Mouse (Mus musculus): ENCODE data around the gene Sycp2l.

The Sycp2l gene

DNA sequence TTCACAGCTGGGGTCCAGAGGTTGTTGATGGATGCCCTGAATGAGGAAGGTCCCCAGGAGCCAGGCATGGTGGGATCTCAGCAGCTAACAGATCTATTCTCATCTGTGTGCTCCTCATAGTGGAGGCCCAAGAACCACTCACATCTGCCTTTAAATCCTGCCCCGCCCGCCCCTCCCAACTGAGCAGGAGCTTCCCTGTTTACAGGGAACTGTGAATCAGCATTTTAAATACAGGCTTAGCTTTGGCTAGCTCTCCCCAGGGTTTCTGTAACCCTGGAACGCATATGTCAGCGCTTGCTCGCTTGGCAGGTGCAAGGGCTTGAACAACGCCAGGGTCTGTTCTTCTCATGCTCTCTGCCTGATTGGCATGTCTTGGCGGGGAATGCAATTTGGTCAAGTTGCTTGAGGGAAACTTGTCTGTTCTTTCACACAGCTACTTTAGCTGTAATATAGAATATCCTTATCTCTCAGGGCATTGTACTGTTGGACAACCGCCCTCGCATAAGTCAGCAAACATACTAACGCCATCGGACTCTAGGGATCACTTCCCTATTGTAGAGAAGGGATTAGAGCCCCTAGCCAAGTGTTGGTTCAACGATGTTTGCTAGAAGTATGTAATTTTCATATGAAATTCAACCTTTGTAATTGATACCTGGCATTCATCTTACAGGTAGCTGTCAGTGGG, 10.1 kb upstream of the Sycp2l start:
- TF ChIP-seq GATA4 (IDR thresholded peaks at IDR 0.05; ENCODE audit: insufficient replicate concordance, low read length) = no peak

DNA sequence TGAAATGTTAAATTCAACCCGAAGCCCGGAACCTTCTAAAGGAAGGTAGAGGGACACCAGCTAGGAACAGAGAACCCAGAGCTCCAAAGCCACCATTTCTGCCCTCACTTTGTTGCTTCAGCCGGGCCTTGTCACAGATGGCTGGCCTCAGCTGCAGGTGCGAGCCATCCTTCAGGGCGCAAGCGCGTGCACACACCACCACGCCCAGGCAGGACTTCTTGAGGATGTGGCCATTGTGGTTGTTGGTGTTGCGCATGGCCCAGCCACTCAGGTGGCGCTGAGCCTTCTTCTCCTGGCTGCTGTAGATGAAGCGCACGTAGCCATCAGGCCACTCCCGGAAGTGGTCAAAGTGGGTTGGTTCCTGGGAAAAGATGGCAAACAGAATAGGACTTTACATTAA, 8.6 kb upstream of the Sycp2l start:
- no peak for TF ChIP-seq GATA4 (IDR thresholded peaks at IDR 0.05; ENCODE audit: insufficient replicate concordance, low read length)

DNA sequence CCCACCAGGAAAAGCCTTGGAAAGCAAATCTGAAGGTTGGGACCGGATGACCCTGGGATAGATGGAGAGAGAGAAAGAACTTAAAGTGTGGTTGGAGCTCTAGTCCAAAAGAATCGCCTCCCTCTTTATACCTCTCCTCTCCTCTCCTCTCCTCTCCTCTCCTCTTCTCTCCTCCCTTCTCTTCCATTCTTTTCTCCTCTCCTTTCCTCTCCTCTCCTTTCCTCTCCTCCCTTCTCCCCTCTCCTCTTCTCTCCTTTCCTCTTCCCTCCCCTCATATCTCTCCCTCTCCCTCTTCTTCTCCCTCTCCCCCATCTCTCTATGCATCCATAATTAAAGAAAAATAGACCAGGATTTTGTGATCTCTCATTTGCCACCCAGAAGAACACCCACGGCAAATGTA, 3.2 kb upstream of the Sycp2l start, which contains the start of gene Gcm2:
Gene Gcm2, minus strand, starts transcription at position 101 of the 400 bp plus-strand sequence.
- no peak for TF ChIP-seq GATA4 (IDR thresholded peaks at IDR 0.05; ENCODE audit: insufficient replicate concordance, low read length)

DNA sequence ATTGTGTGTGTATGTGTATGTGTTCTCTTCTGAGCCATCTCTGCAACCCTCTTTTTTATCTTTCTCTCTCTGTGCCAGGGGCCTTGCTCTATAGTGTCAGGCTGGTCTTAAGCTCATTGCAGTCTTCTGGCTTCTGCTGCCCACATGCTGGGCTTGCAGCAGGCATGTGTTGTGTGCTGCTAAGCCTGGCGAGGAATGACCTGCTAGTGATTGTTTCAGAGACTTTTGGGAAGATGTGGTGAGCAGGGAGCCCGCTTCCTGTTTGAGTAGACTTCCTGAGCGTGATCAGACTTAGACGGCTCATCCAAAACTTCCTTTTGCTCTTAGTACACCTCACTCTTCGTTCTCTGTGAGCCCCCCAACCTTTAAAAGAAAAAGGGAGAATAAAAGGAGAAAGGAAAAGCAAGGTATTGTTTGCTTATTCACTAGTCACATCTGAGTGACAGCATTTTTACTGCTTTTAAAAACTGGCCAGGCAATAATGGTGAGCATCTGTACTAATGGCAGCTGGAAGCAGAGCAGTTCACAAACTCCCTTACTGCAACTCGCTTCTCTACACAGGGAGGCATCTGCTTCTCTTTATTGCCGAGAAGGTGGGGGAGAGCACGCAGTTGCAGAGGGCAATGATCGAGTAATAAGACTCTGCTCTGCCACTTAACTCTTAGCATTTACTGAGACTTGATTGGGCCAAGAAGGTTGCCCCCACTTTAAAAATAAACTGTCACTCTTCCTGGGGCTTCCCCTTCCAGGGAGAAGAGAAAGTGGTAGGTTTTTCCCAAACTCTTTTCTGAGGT, 5.2 kb downstream of the Sycp2l start:
- no peak for TF ChIP-seq GATA4 (IDR thresholded peaks at IDR 0.05; ENCODE audit: insufficient replicate concordance, low read length)

DNA sequence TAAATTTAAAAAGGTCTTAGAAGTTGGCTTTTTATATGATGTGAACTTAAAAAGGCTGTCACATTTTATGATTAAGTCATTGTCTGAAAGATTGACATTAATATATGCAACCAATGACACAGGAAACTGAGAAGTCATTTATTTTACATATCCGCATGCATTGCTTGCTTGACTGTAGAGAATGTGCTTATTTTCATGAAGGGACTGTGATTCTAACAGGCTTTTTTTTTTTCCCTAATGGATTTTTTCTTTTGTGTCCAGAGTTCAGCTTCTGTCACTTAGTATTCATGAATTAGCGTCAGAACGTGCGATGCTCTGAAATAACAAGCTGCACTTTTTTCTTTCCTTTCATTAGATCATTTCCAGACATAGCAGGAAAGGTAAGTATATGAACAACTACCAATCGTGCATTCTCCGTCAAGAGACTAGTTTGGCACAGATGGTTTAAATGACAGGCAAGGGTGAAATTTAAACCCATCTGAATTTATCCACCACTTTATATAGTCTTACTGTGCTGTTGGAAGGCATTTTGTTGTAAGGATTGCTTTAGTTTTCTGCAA, 9.6 kb downstream of the Sycp2l start:
- no peak for TF ChIP-seq GATA4 (IDR thresholded peaks at IDR 0.05; ENCODE audit: insufficient replicate concordance, low read length)

DNA sequence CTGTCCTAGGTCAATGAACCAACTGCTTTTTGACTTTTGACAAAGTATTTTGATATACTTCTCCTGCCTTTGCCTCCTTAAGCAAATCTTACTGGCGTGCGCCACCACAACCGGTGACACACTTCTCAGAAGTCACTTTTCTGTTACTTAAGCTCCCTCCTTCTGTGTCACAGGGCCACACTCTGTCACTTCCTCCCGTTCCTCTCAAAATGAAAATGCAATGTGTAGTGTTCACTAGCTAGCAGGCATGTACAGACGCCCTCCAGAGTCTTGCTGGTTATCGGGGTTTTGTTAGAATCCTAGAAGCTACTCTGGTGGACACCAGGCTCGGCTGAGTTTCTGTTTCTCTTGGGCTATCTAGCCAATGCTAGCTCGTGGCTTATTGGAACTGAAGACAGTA, 14.2 kb downstream of the Sycp2l start:
- TF ChIP-seq GATA4 (IDR thresholded peaks at IDR 0.05; ENCODE audit: insufficient replicate concordance, low read length) = no peak

DNA sequence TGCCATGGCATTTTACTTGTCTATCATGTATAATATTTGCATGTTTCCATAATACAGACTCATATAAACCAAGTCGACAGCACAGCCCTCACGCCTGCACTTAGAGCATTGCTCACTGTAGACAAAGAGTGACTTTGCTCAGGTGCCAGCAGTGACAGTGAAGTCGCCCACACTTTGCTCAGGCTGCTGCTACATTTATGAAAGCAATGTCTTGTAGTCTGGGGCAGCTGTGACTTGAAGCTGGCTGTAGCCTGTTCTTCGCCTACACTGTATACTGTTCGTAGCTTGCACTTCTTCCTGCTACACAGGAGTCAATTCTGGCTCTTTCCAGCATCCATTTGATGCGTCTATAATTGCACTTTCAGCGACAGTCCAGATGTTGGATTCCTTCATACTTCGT, 15.0 kb downstream of the Sycp2l start:
- TF ChIP-seq GATA4 (IDR thresholded peaks at IDR 0.05; ENCODE audit: insufficient replicate concordance, low read length) = no peak

DNA sequence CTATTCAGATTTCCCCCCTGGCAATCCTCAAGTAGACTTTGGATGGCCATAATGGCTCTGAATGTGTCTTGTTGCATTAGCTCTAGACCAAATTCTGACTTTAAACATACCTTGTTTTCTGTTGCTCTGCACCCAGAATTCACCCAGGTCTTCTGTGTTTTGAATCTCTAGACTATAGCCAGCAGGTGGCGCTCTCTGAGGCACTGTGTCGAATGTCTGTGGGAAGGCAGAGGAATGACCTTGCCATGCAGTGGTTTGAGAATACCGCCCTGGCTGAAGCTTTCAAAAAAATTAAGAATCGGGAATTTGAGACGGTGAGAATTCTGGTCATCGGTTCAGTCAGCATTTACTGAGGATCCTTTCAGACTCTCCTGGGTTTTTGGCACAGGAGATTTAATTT, 20.8 kb downstream of the Sycp2l start:
- no peak for TF ChIP-seq GATA4 (IDR thresholded peaks at IDR 0.05; ENCODE audit: insufficient replicate concordance, low read length)

DNA sequence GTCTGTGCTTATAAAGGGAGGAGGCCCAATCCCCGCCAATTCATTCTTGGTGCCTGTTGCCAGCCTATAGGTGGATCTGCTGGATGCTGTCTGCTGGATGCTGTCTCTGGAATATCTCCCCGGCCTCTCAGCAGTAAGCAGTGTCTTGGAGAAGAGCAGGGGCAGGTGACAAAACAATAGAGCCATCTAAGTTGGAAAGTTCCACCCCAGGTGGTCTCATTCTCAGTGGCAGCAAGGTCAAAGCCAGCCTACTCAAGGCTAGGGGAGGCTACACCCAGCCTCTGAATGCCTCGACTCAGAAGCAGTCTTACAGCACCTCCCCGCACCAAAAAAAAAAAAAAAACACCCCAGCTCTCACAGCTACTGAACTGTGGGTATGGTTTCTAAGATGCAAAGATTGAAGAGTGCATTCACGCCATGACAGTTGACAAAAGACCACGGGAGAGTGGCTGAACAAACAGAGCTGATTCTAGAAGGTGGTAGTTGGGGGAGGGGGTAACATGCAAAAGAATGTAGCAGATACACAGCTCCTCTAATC, 31.4 kb downstream of the Sycp2l start:
- no peak for TF ChIP-seq GATA4 (IDR thresholded peaks at IDR 0.05; ENCODE audit: insufficient replicate concordance, low read length)

DNA sequence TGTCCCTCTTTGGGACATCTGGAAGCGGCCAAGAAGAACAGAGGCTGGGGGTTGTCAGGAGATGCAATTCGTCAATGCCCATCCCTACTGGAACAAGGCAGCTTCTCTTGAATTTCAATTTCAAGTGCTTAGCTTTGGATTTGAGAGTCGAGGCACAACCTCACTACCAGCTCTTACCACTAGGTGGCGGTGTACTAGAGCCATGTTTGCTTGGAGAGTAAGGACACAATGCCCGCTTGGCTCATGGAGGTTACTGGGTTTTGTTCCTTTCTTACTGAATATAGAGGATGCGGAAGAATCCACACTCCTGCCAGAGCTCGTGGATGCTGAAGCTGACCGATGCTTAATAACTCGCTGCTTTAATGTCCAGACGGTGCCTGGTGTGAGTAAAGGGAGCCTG, 32.2 kb downstream of the Sycp2l start:
- no peak for TF ChIP-seq GATA4 (IDR thresholded peaks at IDR 0.05; ENCODE audit: insufficient replicate concordance, low read length)

DNA sequence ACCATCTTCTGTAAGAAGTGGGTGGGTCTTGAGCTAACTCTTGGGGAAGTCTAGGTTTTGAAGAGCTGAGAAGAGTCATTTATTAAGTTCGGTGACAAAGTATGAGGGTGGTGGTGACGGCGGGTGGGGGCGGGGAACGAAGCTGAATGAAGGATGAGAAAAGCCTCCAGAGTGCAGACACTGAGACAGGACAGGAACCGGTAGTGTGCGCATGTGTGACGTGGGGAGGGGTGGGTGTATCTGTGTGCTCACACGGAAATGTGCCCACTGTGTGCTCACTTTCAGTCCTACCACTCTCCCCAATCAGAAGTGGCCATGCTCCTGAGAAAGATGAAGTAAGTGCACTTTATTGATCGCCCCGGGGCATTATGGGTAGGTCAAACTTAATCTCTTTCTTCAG, 39.0 kb downstream of the Sycp2l start:
- TF ChIP-seq GATA4 (IDR thresholded peaks at IDR 0.05; ENCODE audit: insufficient replicate concordance, low read length) = no peak

DNA sequence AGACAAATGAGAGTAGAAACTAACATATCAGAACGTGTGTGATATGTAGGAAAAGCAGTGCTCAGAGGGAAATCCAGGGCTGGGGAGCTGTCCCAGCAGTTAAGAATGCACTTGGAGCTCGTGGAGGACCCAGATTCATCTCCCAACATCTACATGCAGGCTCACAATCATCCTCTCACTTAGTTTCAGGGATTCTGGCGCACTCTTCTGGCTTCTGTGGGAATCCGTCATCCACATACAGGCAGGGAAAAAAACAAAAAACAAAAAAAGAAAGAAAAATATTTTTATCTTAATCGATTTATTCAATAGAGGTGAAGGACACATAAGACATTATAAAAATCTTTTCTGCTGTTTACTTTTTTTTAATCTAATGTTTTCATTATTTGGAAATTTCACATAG, 44.3 kb downstream of the Sycp2l start:
- TF ChIP-seq GATA4 (IDR thresholded peaks at IDR 0.05; ENCODE audit: insufficient replicate concordance, low read length) = no peak

DNA sequence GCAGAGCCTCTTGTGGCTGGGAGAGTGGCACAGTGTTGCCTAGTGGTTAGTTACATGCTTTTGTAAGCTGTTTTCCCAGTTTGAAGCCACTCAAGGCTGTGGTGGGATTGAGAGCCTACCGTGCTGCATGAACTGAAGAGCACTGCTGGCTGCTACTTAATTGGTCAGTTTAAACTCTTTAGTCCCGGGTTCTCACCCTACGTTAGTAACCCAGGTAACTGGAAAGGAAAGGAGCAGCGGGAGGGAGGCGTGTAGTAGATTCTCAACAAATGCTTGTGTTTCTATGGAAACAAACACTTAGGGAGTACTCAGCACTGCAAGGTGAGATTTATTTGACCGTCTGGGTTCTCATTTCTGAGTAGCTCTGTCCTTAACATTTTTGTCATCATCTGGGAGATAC, 73.8 kb downstream of the Sycp2l start:
- no peak for TF ChIP-seq GATA4 (IDR thresholded peaks at IDR 0.05; ENCODE audit: insufficient replicate concordance, low read length)

DNA sequence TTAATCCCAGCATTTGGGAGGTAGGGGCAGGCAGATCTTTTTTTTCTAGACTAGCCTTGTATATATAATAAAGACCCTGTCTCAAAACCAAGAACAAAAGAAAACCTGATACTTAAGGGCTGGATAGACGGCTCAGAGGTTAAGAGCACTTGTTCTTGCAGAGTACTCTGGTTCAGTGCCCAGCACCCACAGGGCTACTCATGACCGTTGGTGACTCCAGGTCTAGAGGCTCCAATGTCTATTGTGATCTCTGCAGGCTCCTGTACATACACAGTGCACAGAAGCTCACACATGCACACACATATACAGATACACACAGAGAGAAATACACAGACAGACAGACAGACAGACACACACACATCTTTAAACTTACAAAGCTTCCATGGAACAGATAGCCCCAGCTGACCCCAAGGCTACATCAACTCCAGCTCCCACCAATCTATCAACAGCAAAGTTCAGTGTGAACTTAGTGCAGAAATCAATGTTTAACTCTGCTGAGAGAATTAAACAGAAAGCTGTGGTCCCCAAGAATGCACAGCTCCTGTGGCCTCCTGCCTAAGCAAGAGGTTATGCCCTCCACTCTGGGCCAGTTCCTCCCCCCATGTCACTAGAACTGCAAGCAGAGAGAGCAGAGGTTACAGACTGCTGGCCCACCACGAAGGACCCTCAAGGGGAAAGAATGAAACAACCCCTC, 81.7 kb downstream of the Sycp2l start:
- no peak for TF ChIP-seq GATA4 (IDR thresholded peaks at IDR 0.05; ENCODE audit: insufficient replicate concordance, low read length)

DNA sequence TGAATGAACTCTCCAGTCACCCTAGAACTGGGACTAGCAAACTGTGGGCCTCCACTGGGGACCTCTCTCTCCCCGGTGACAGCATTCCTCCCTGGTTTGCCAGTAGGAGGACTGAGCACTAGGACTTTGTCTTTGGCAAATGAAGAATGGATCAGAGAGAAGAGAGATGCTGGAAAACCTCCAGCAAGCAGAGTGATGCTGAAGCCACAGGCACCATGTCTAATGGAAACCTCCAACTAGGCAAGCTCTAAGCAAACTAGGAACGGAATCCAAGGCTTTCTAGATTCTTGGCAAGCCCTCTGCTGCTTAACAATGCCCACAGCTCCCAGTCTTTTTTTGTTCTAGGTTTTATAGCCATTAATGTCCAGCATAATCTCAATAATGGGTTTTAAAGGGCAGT, 86.8 kb downstream of the Sycp2l start:
- no peak for TF ChIP-seq GATA4 (IDR thresholded peaks at IDR 0.05; ENCODE audit: insufficient replicate concordance, low read length)

Measured in liver, adult (tissue).